Mouse (Mus musculus) MEL (cell line): Measurements from ENCODE around the gene Eif2b4.

Experiments used
- CHD2 ChIP-seq: IDR thresholded peaks from 2 replicates; pipeline ENCODE4 v1.6.1; 2011; ENCODE audit warnings: low read length, improper control_type of control experiment
- CTCF ChIP-seq, 3 experiments: IDR thresholded peaks in 2 of 3; conservative IDR thresholded peaks in 1 of 3; 2 replicates each; pipeline ENCODE4 v1.5.1; 2011 to 2012; ENCODE audit warnings: low read length in 3 of 3, low read depth in 2 of 3, mild to moderate bottlenecking in 2 of 3, improper control_type of control experiment in 1 of 3, inconsistent platforms in 1 of 3, mixed read lengths in 1 of 3, moderate library complexity in 1 of 3; ENCODE audit not compliant: control insufficient read depth in 1 of 3, insufficient read depth in 1 of 3, poor library complexity in 1 of 3, severe bottlenecking in 1 of 3
- GATA1 ChIP-seq: IDR thresholded peaks from 2 replicates; pipeline ENCODE4 v1.6.1; 2011; ENCODE audit warnings: low read depth, low read length, improper control_type of control experiment
- MAX ChIP-seq: IDR thresholded peaks from 2 replicates; pipeline ENCODE4 v1.6.1; 2011; ENCODE audit warnings: low read length, improper control_type of control experiment
- NRF1 ChIP-seq: IDR thresholded peaks from 2 replicates; pipeline ENCODE4 v1.6.1; 2014; ENCODE audit warnings: low read depth, mild to moderate bottlenecking, inconsistent platforms, low read length, improper control_type of control experiment, moderate library complexity; ENCODE audit not compliant: poor library complexity, insufficient read depth, severe bottlenecking
- POLR2A ChIP-seq, 2 experiments: IDR thresholded peaks; 2 replicates each; pipeline ENCODE4 v1.6.1; 2011 to 2012; ENCODE audit warnings: low read length in 2 of 2, mild to moderate bottlenecking in 2 of 2, control low read depth in 1 of 2, improper control_type of control experiment in 1 of 2, low read depth in 1 of 2, moderate library complexity in 1 of 2; ENCODE audit not compliant: control insufficient read depth in 1 of 2, insufficient read depth in 1 of 2, poor library complexity in 1 of 2
- TCF12 ChIP-seq: IDR thresholded peaks from 2 replicates; pipeline ENCODE4 v1.6.1; 2014; ENCODE audit warnings: low read depth, mild to moderate bottlenecking, inconsistent platforms, low read length, improper control_type of control experiment, moderate library complexity
- UBTF ChIP-seq: IDR thresholded peaks from 2 replicates; pipeline ENCODE4 v1.6.1; 2012; ENCODE audit warnings: low read depth, mild to moderate bottlenecking, inconsistent platforms, low read length, improper control_type of control experiment, moderate library complexity, borderline replicate concordance; ENCODE audit not compliant: insufficient read depth
- USF1 ChIP-seq: IDR thresholded peaks from 2 replicates; pipeline ENCODE4 v1.6.1; 2014; ENCODE audit warnings: low read depth, mild to moderate bottlenecking, inconsistent platforms, low read length, improper control_type of control experiment, moderate library complexity

DNA sequence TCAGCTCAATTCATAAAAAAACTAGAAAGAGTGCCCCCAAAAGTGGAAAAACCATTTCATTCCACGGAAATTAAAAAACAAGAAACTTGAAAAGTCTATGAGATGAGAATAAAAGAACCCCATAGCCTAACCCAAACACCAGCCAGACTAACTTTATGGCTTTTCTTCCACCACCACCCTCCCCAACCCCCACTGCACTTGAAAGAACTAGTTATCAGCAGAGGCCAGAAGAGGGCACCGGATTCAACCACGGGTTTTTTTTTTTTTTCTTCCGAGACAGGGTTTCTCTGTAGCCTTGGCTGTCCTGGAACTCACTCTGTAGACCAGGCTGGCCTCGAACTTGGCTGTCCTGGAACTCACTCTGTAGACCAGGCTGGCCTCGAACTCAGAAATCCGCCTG lies 25.1 kb upstream of the Eif2b4 start:
- TF ChIP-seq CTCF (IDR thresholded peaks at IDR 0.05 in 2 of 3, conservative IDR thresholded peaks at IDR 0.05 in 1 of 3; ENCODE audit: control insufficient read depth in 1 of 3, insufficient read depth in 1 of 3, low read depth in 2 of 3, low read length in 3 of 3, poor library complexity in 1 of 3, severe bottlenecking in 1 of 3): peak in 1 of 3 experiments; percentile 37; a peak in 2 of 6 replicates
- TF ChIP-seq POLR2A (IDR thresholded peaks at IDR 0.05; ENCODE audit: control insufficient read depth in 1 of 2, insufficient read depth in 1 of 2, low read depth in 1 of 2, low read length in 2 of 2, poor library complexity in 1 of 2): no peak; a peak in 1 of 4 replicates
- no peak for TF ChIP-seq MAX
- TF ChIP-seq TCF12: peak; percentile 90
- no peak for TF ChIP-seq NRF1
- TF ChIP-seq GATA1: peak; percentile 86
- peak; percentile 14; the same call in 1 of the 2 replicates for TF ChIP-seq USF1
- peak; percentile 66 for TF ChIP-seq CHD2
- TF ChIP-seq UBTF: no peak
